Mouse (Mus musculus) megakaryocyte, embryonic 14.5 days (primary cell): ENCODE data around the gene Adcy9.

Source experiments
- FLI1 ChIP-seq: IDR thresholded peaks from 2 replicates; pipeline ENCODE4 v1.6.1; 2012; ENCODE audit warnings: low read length, inconsistent platforms, mixed read lengths
- GATA1 ChIP-seq: IDR thresholded peaks from 3 replicates; pipeline ENCODE4 v1.6.1; 2012; ENCODE audit warnings: mixed read lengths, low read length, inconsistent platforms, borderline replicate concordance

- TF ChIP-seq GATA1 (no peak), FLI1 (no peak)
Observed at GRCm38 (mm10) chr16:4383473-4384038, 36.7 kb downstream of the Adcy9 start.
